In the genomic region with DNA sequence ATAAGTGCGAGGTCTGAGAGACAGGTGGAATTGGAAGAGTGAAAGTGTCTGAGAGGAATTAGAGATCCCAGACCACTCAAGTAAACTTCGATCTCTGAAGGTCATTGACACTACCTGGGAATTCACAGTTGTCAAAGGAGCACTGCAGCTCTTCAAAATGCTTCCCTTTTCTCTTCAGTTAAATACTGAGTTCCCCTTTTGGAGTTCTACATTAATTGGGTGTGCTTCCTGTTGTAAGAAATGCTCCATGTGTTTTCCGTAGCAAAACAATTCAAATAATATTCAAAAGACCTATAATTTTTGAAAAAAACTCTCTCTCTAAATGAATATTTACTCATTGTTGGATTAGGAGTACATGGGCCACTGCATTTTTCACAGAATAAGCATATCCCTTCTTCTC, we compare ENCODE assay signal across 25 mouse cellular contexts.
DNase-seq lines count a peak whose midpoint lies in the region; ATAC-seq and TF ChIP-seq lines count a peak whose summit lies in the region.
"Had no signal": no experiment of that assay in that cellular context is flagged by ENCODE, and none has a peak within 500 bp of the region (broad histone marks: within the 10 kb centered on the region; RNA-seq: fewer than 3 reads in every experiment).

No protein-coding gene starts in this region.

- no peak for TF ChIP-seq CTCF in G1E (IDR thresholded peaks at IDR 0.05; ENCODE audit: low read depth, low read length)
- no peak for TF ChIP-seq CTCF in MEL (IDR thresholded peaks at IDR 0.05 in 2 of 3, conservative IDR thresholded peaks at IDR 0.05 in 1 of 3; ENCODE audit: control insufficient read depth in 1 of 3, insufficient read depth in 1 of 3, low read depth in 2 of 3, low read length in 3 of 3, poor library complexity in 1 of 3, severe bottlenecking in 1 of 3)

- H3K4me3 ChIP-seq in G1E (ENCODE audit: low read depth, low read length) (no peak overlapping the region), MEL (ENCODE audit: control insufficient read depth in 1 of 2, insufficient read depth in 1 of 2, low read depth in 2 of 2, low read length in 2 of 2) (no peak overlapping the region)

- H3K4me1 ChIP-seq in G1E (ENCODE audit: insufficient read depth, low read depth, low read length) (peaks cover 2% of the 10 kb centered on the region; the same call in 1 of the 2 replicates), MEL (ENCODE audit: control insufficient read depth in 1 of 2, insufficient read depth in 2 of 2, low read length in 2 of 2) (peaks cover 3% of the 10 kb centered on the region in 2 experiments; a peak in 2 of 4 replicates)

- no peaks in the 10 kb centered on the region for H3K9me3 ChIP-seq in G1E (replicated peaks)
- H3K9me3 ChIP-seq in MEL (replicated peaks; ENCODE audit: insufficient read depth, low read length): no peaks in the 10 kb centered on the region

- H3K27me3 ChIP-seq in G1E (ENCODE audit: insufficient read depth, low read length): no peaks in the 10 kb centered on the region
- no peaks in the 10 kb centered on the region for H3K27me3 ChIP-seq in MEL (ENCODE audit: control insufficient read depth in 1 of 2, insufficient read depth in 2 of 2, low read length in 2 of 2)
- H3K27me3 ChIP-seq: CH12.LX, Patski had no signal

- TF ChIP-seq RAD21 in MEL (IDR thresholded peaks at IDR 0.05; ENCODE audit: low read depth, low read length): no peak; the same call in 1 of the 2 replicates

- TF ChIP-seq EP300 in MEL (IDR thresholded peaks at IDR 0.05; ENCODE audit: low read depth in 1 of 2, low read length in 2 of 2): peak in 1 of 2 experiments; percentile 73; a peak in 2 of 4 replicates

- no peak for TF ChIP-seq POLR2A in MEL (IDR thresholded peaks at IDR 0.05; ENCODE audit: control insufficient read depth in 1 of 2, insufficient read depth in 1 of 2, low read depth in 1 of 2, low read length in 2 of 2, poor library complexity in 1 of 2)

- DNase-seq in 416B (ENCODE audit: low read depth) (peak; percentile 7), G1E (ENCODE audit: low spot score) (no peak), MEL (ENCODE audit: low read depth, low spot score) (peak; percentile 75), MEL-GATA-1-ER (ENCODE audit: extremely low read depth, low read depth) (peak; percentile 56)
- DNase-seq in urinary bladder, postnatal 10 days (ENCODE audit: low spot score): no peak
- no peak for DNase-seq in heart, postnatal 14 days
- DNase-seq in spleen, postnatal 36 days (ENCODE audit: low spot score in 2 of 2): no peak
- DNase-seq: adrenal gland, adult 2 months; adrenal gland, adult 8-10 months; adrenal gland, postnatal 10 days; adrenal gland, postnatal 14 days; adrenal gland, postnatal 25 days; adrenal gland, postnatal 36 days; B cell, adult 2 months; cerebellum, adult 11 months; cerebellum, adult 11-12 months; cerebellum, adult 18-20 months; cerebellum, adult 2 months; cerebellum, adult 8-10 months; cerebellum, adult 9-10 months; cerebellum, adult 9-11 months had no signal

- no peaks in the 10 kb centered on the region for H3K79me2 ChIP-seq in MEL (ENCODE audit: control insufficient read depth, insufficient read depth, low read length, poor library complexity)

- H3K27ac ChIP-seq in MEL (ENCODE audit: control insufficient read depth, low read depth, low read length): no peak overlapping the region

- ATAC-seq in G1E (ENCODE audit: extremely low read depth, insufficient number of reproducible peaks, low FRiP score, poor library complexity, severe bottlenecking): 0 out of 2 replicates have a peak, but pooled peaks have one; percentile 45
- no peak for ATAC-seq in CD4-positive, CD25-positive, alpha-beta regulatory T cell, adult 4 months
- ATAC-seq: activated CD4-positive, CD25-positive, alpha-beta regulatory T cell, adult 4 months; Patski had no signal

- H3K36me3 ChIP-seq in G1E (replicated peaks) (no peaks in the 10 kb centered on the region), MEL (ENCODE audit: control insufficient read depth in 1 of 2, insufficient read depth in 2 of 2, low read length in 2 of 2) (peaks cover 0 to 5% of the 10 kb centered on the region in 2 experiments; a peak in 2 of 4 replicates)

- H3K9ac ChIP-seq in MEL (ENCODE audit: control insufficient read depth, low read depth, low read length, poor library complexity, severe bottlenecking): no peak overlapping the region

- intact Hi-C loops in heart, postnatal 14 days (cut with DNase I): no loop called here

TF ChIP-seq in MEL, 35 proteins besides CTCF, POLR2A, EP300 and RAD21:
- no peak for TF ChIP-seq SIN3A (IDR thresholded peaks at IDR 0.05; ENCODE audit: low read length)
- no peak for TF ChIP-seq MAX (IDR thresholded peaks at IDR 0.05; ENCODE audit: low read length)
- no peak for TF ChIP-seq ELF1 (IDR thresholded peaks at IDR 0.05; ENCODE audit: low read depth, low read length)
- TF ChIP-seq KAT2A (conservative IDR thresholded peaks at IDR 0.05; ENCODE audit: low read depth, low read length): no peak
- TF ChIP-seq POLR2AphosphoS5 (IDR thresholded peaks at IDR 0.05; ENCODE audit: borderline replicate concordance, low read depth, low read length): no peak
- no peak for TF ChIP-seq USF1 (IDR thresholded peaks at IDR 0.05; ENCODE audit: low read depth, low read length)
- TF ChIP-seq RCOR1 (IDR thresholded peaks at IDR 0.05; ENCODE audit: low read depth, low read length): no peak
- TF ChIP-seq CHD1 (IDR thresholded peaks at IDR 0.05; ENCODE audit: low read depth, low read length): no peak
- TF ChIP-seq JUND (IDR thresholded peaks at IDR 0.05; ENCODE audit: low read depth, low read length): no peak
- no peak for TF ChIP-seq ZMIZ1 (IDR thresholded peaks at IDR 0.05; ENCODE audit: low read depth, low read length)
- 0 out of 2 replicates have a peak, but pooled peaks have one; percentile 22 for TF ChIP-seq HCFC1 (IDR thresholded peaks at IDR 0.05; ENCODE audit: low read depth, low read length)
- 0 out of 2 replicates have a peak, but pooled peaks have one; percentile 25 for TF ChIP-seq MYC (IDR thresholded peaks at IDR 0.05; ENCODE audit: low read depth, low read length)
- TF ChIP-seq GATA1 (IDR thresholded peaks at IDR 0.05; ENCODE audit: low read depth, low read length): no peak
- TF ChIP-seq NELFE (IDR thresholded peaks at IDR 0.05; ENCODE audit: low read depth, low read length): no peak
- no peak for TF ChIP-seq NRF1 (IDR thresholded peaks at IDR 0.05; ENCODE audit: insufficient read depth, low read depth, low read length, poor library complexity, severe bottlenecking)
- TF ChIP-seq MXI1 (IDR thresholded peaks at IDR 0.05; ENCODE audit: low read depth, low read length): no peak
- no peak for TF ChIP-seq MEF2A (IDR thresholded peaks at IDR 0.05; ENCODE audit: extremely low read depth, insufficient replicate concordance, low read depth, low read length, poor library complexity, severe bottlenecking)
- TF ChIP-seq ETS1 (IDR thresholded peaks at IDR 0.05; ENCODE audit: low read depth, low read length): no peak
- TF ChIP-seq GABPA (IDR thresholded peaks at IDR 0.05; ENCODE audit: low read depth, low read length): no peak
- 0 out of 2 replicates have a peak, but pooled peaks have one; percentile 8 for TF ChIP-seq ZC3H11A (IDR thresholded peaks at IDR 0.05; ENCODE audit: low read depth, low read length)
- no peak for TF ChIP-seq MYB (IDR thresholded peaks at IDR 0.05; ENCODE audit: low read depth, low read length)
- TF ChIP-seq MAFK (IDR thresholded peaks at IDR 0.05; ENCODE audit: borderline replicate concordance, low read depth, low read length): no peak
- TF ChIP-seq ZKSCAN1 (IDR thresholded peaks at IDR 0.05; ENCODE audit: low read depth, low read length): no peak
- TF ChIP-seq TBP (IDR thresholded peaks at IDR 0.05; ENCODE audit: low read depth, low read length): no peak

Comparison
In these comparisons a context has a peak if more than half of its experiments do, and no peak if none do; other contexts are left out.
1. DNase-seq: peak in 416B (single experiment), MEL (single experiment) and MEL-GATA-1-ER (single experiment); none in G1E (single experiment), urinary bladder, postnatal 10 days (single experiment), heart, postnatal 14 days (0 of 2) and spleen, postnatal 36 days (0 of 2).